Mouse (Mus musculus) megakaryocyte progenitor cell, adult 5-6 weeks (primary cell): ENCODE data around the gene Casp12. TPM values are rescaled to one million over a fixed set of nuclear protein-coding genes. Genes with fewer than 3 reads are reported as not detected.
A peak's percentile ranks its signal among the peaks of the same experiment; 100 is the strongest.
"Not testable (repeated sequence)": the region's sequence is repeated elsewhere in the genome, so short reads cannot be mapped to it uniquely, and the experiment has no call there.

Experiments used
- ATAC-seq: replicated peaks from 2 replicates; pipeline ENCODE4 v1.8.0; 2016; ENCODE audit warnings: mild to moderate bottlenecking, moderate TSS enrichment, inconsistent platforms; ENCODE audit not compliant: poor library complexity
- total RNA-seq, 2 experiments: library from RNA; stranded (forward) in 1 of 2; stranded (reverse) in 1 of 2; fragments of 157-497, 149-512 nt in 1 of 2; fragments of 200-1000 nt in 1 of 2; gene quantifications; 2 replicates each; pipeline versions ENCODE4 v1.2.3 to v1.2.4; 2015 to 2017

The Casp12 gene
- total RNA-seq (2015) (2.4 and 3.4 TPM in 2 replicates), total RNA-seq (2017) (1.2 and 1.9 TPM in 2 replicates)

- 0 out of 2 replicates have a peak, but pooled peaks have one; percentile 19 for ATAC-seq
Measured at GRCm38 (mm10) chr9:5345291-5345898, at the start of gene Casp12. Gene Casp12, plus strand, starts transcription at chr9:5345430.

GRCm38 (mm10) chr9:5296354-5297237, 48.6 kb upstream of the Casp12 start:
- no peak for ATAC-seq

GRCm38 (mm10) chr9:5298329-5299131, 46.7 kb upstream of the Casp12 start, which contains the start of gene Casp1:
Gene Casp1, plus strand, starts transcription at chr9:5298517.
- ATAC-seq: peak; percentile 90

GRCm38 (mm10) chr9:5299132-5299381, 46.2 kb upstream of the Casp12 start:
- ATAC-seq: peak; percentile 38

GRCm38 (mm10) chr9:5308561-5308960, 36.7 kb upstream of the Casp12 start, which contains the start of gene Casp4:
Gene Casp4, plus strand, starts transcription at chr9:5308828.
- peak; percentile 92 for ATAC-seq

- no peak for ATAC-seq
Measured at GRCm38 (mm10) chr9:5310112-5310511, 35.1 kb upstream of the Casp12 start.

GRCm38 (mm10) chr9:5311435-5311834, 33.8 kb upstream of the Casp12 start:
- ATAC-seq: no peak

- no peak for ATAC-seq
Measured at GRCm38 (mm10) chr9:5328204-5328603, 17.0 kb upstream of the Casp12 start.

- ATAC-seq: no peak
Measured at GRCm38 (mm10) chr9:5332441-5332840, 12.8 kb upstream of the Casp12 start.

GRCm38 (mm10) chr9:5333422-5333821, 11.8 kb upstream of the Casp12 start:
- ATAC-seq: peak; percentile 65; the same call in 1 of the 2 replicates

GRCm38 (mm10) chr9:5343092-5343491, 2.1 kb upstream of the Casp12 start:
- ATAC-seq: peak; percentile 83

GRCm38 (mm10) chr9:5344090-5344489, 1.1 kb upstream of the Casp12 start:
- peak; percentile 81 for ATAC-seq

- ATAC-seq: no peak
Measured at GRCm38 (mm10) chr9:5347381-5347780, 2.2 kb downstream of the Casp12 start.

- ATAC-seq: no peak
Measured at GRCm38 (mm10) chr9:5353673-5354072, 8.4 kb downstream of the Casp12 start.

GRCm38 (mm10) chr9:5356801-5357200, 11.6 kb downstream of the Casp12 start:
- ATAC-seq: no peak

GRCm38 (mm10) chr9:5393561-5393960, 48.3 kb downstream of the Casp12 start:
- ATAC-seq: no peak

- not testable (repeated sequence) for ATAC-seq
Measured at GRCm38 (mm10) chr9:5395861-5396260, 50.6 kb downstream of the Casp12 start.

GRCm38 (mm10) chr9:5410988-5411568, 65.8 kb downstream of the Casp12 start:
- ATAC-seq: no peak

- ATAC-seq: no peak
Measured at GRCm38 (mm10) chr9:5412446-5413111, 67.3 kb downstream of the Casp12 start.

GRCm38 (mm10) chr9:5417871-5418270, 72.6 kb downstream of the Casp12 start:
- ATAC-seq: no peak
